Comparison of ENCODE assay signal across 9 mouse cellular contexts in the genomic region with DNA sequence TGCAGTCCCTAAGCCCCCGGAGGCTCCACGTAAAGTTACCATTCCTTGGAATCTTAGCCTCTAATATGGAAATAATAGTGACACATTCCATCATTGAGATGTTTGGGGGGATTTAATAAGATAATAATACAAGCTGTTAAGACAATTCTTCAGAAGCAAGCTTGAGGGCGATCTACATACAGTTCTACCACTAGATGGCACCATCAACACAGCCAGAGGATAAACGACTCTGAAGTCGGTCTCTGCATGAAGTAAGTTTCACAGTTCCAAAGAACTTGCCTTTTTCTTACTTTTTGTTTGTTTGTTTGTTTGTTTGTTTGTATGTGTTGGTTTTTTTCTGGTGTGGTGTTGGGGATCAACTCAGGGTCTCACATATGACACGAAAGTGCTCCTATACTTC. TPM values are rescaled to one million over a fixed set of nuclear protein-coding genes. Genes with fewer than 3 reads are reported as not detected.
DNase-seq lines count a peak whose midpoint lies in the region; ATAC-seq and TF ChIP-seq lines count a peak whose summit lies in the region.
"Had no signal": no experiment of that assay in that cellular context is flagged by ENCODE, and none has a peak within 500 bp of the region (broad histone marks: within the 10 kb centered on the region; RNA-seq: fewer than 3 reads in every experiment).

No protein-coding gene starts in this region.

- peak; percentile 34 for DNase-seq in heart, adult 11 months
- DNase-seq in neural tube, embryonic 11.5 days (ENCODE audit: low spot score): peak; percentile 53
- DNase-seq in neural tube, embryonic 10.5 days (ENCODE audit: extremely low spot score, low spot score): no peak
- DNase-seq in cerebellum, adult 9-10 months: peak; percentile 58
- peak; percentile 27 for DNase-seq in liver, postnatal 0 days
- DNase-seq in urinary bladder, postnatal 36 days (ENCODE audit: low spot score in 2 of 2): no peak

- H3K27ac ChIP-seq in heart, embryonic 12.5 days (ENCODE audit: poor library complexity, severe bottlenecking): no peak overlapping the region
- H3K27ac ChIP-seq in neural tube, embryonic 11.5 days (ENCODE audit: low read depth, low read length): no peak overlapping the region
- H3K27ac ChIP-seq in liver, postnatal 0 days (ENCODE audit: low read depth): no peak overlapping the region
- H3K27ac ChIP-seq in forebrain, embryonic 12.5 days: no peak overlapping the region
- H3K27ac ChIP-seq: liver, embryonic 15.5 days had no signal

- TF ChIP-seq CTCF in liver, postnatal 0 days (IDR thresholded peaks at IDR 0.05; ENCODE audit: low read depth): peak; percentile 90

- H3K4me1 ChIP-seq in heart, embryonic 12.5 days (replicated peaks): peaks cover 17% of the 10 kb centered on the region
- H3K4me1 ChIP-seq in neural tube, embryonic 11.5 days (ENCODE audit: control insufficient read depth, insufficient read depth, low read length): peaks cover 10% of the 10 kb centered on the region
- no peaks in the 10 kb centered on the region for H3K4me1 ChIP-seq in liver, postnatal 0 days (ENCODE audit: insufficient read depth)
- peaks cover 21% of the 10 kb centered on the region for H3K4me1 ChIP-seq in forebrain, embryonic 12.5 days
- H3K4me1 ChIP-seq: liver, embryonic 15.5 days had no signal

- WGBS in heart, embryonic 12.5 days: 6% methylated on average over 6 of the region's 6 CpGs
- WGBS in neural tube, embryonic 11.5 days: 12% methylated on average over 6 of the region's 6 CpGs
- 10% methylated on average over 6 of the region's 6 CpGs for WGBS in liver, postnatal 0 days (ENCODE audit: insufficient replicate concordance)
- 9% methylated on average over 6 of the region's 6 CpGs for WGBS in forebrain, embryonic 12.5 days

- TF ChIP-seq EP300 in liver, postnatal 0 days (IDR thresholded peaks at IDR 0.05; ENCODE audit: low read depth): no peak

- no peak overlapping the region for H3K9ac ChIP-seq in heart, embryonic 12.5 days
- no peak overlapping the region for H3K9ac ChIP-seq in neural tube, embryonic 11.5 days (ENCODE audit: low read length)
- no peak overlapping the region for H3K9ac ChIP-seq in liver, postnatal 0 days (replicated peaks)
- H3K9ac ChIP-seq in forebrain, embryonic 12.5 days: no peak overlapping the region
- H3K9ac ChIP-seq: liver, embryonic 15.5 days had no signal

- H3K36me3 ChIP-seq in heart, embryonic 12.5 days: no peaks in the 10 kb centered on the region
- no peaks in the 10 kb centered on the region for H3K36me3 ChIP-seq in neural tube, embryonic 11.5 days (ENCODE audit: control insufficient read depth, insufficient read depth, low read length)
- H3K36me3 ChIP-seq in liver, postnatal 0 days (replicated peaks; ENCODE audit: insufficient read depth, low read length): no peaks in the 10 kb centered on the region
- H3K36me3 ChIP-seq in forebrain, embryonic 12.5 days (replicated peaks): no peaks in the 10 kb centered on the region
- H3K36me3 ChIP-seq: liver, embryonic 15.5 days had no signal

- no peaks in the 10 kb centered on the region for H3K9me3 ChIP-seq in heart, embryonic 12.5 days (replicated peaks)
- no peaks in the 10 kb centered on the region for H3K9me3 ChIP-seq in neural tube, embryonic 11.5 days (ENCODE audit: control insufficient read depth, low read length)
- H3K9me3 ChIP-seq in liver, postnatal 0 days (ENCODE audit: low read length): no peaks in the 10 kb centered on the region
- H3K9me3 ChIP-seq in forebrain, embryonic 12.5 days: no peaks in the 10 kb centered on the region
- H3K9me3 ChIP-seq: liver, embryonic 15.5 days had no signal

- no peak overlapping the region for H3K4me2 ChIP-seq in heart, embryonic 12.5 days
- H3K4me2 ChIP-seq in neural tube, embryonic 11.5 days (ENCODE audit: low read depth): no peak overlapping the region
- H3K4me2 ChIP-seq in liver, postnatal 0 days (ENCODE audit: low read depth, low read length): no peak overlapping the region
- no peak overlapping the region for H3K4me2 ChIP-seq in forebrain, embryonic 12.5 days
- H3K4me2 ChIP-seq: liver, embryonic 15.5 days had no signal

- peaks cover 30% of the 10 kb centered on the region for H3K27me3 ChIP-seq in heart, embryonic 12.5 days (replicated peaks)
- no peaks in the 10 kb centered on the region for H3K27me3 ChIP-seq in neural tube, embryonic 11.5 days (ENCODE audit: control insufficient read depth, insufficient read depth, low read length)
- 0 out of 2 replicates have a peak, but pooled peaks cover 3% of the 10 kb centered on the region for H3K27me3 ChIP-seq in liver, postnatal 0 days (ENCODE audit: insufficient read depth, low read length)
- H3K27me3 ChIP-seq in forebrain, embryonic 12.5 days: no peaks in the 10 kb centered on the region; the same call in 1 of the 2 replicates

- no peak overlapping the region for H3K4me3 ChIP-seq in heart, embryonic 12.5 days
- no peak overlapping the region for H3K4me3 ChIP-seq in neural tube, embryonic 11.5 days (ENCODE audit: low read depth, low read length)
- no peak overlapping the region for H3K4me3 ChIP-seq in liver, postnatal 0 days (ENCODE audit: low read depth, low read length)
- H3K4me3 ChIP-seq in forebrain, embryonic 12.5 days (replicated peaks): no peak overlapping the region
- H3K4me3 ChIP-seq: liver, embryonic 15.5 days had no signal

- no peak for ATAC-seq in heart, embryonic 12.5 days (ENCODE audit: insufficient number of reproducible peaks, low FRiP score)
- ATAC-seq in neural tube, embryonic 11.5 days (ENCODE audit: insufficient read depth, low FRiP score, low TSS enrichment): no peak
- ATAC-seq in liver, postnatal 0 days: no peak
- ATAC-seq in forebrain, embryonic 12.5 days (ENCODE audit: low FRiP score): no peak; the same call in 1 of the 2 replicates

RNA-seq across cellular contexts. Expression of gene Gja8, which starts 10.4 kb away (rescaled TPM):
- not detected in 2 replicates for polyA plus RNA-seq in heart, embryonic 12.5 days (2016; fragmentation: Nextera tagmentation; extraction: Ambion mirVana)
- not detected in 2 replicates for polyA plus RNA-seq in neural tube, embryonic 11.5 days (2014; fragmentation: Nextera tagmentation; extraction: Ambion mirVana)
- not detected in 2 replicates for polyA plus RNA-seq in liver, postnatal 0 days (2015; fragmentation: Nextera tagmentation; extraction: Ambion mirVana)
- 0.03 TPM in 1 of 2 replicates, not detected in the other for polyA plus RNA-seq in forebrain, embryonic 12.5 days (2016; fragmentation: Nextera tagmentation; extraction: Ambion mirVana)
- polyA plus RNA-seq: liver, embryonic 15.5 days had no signal

RNA-seq across cellular contexts. Expression of gene Gpr89, which starts 31.1 kb away (rescaled TPM):
- 27.6 and 32.3 TPM in 2 replicates for polyA plus RNA-seq in heart, embryonic 12.5 days (2016; fragmentation: Nextera tagmentation; extraction: Ambion mirVana)
- polyA plus RNA-seq in neural tube, embryonic 11.5 days (2014; fragmentation: Nextera tagmentation; extraction: Ambion mirVana): 34.1 and 35.9 TPM in 2 replicates
- 20.0 and 21.1 TPM in 2 replicates for polyA plus RNA-seq in liver, postnatal 0 days (2015; fragmentation: Nextera tagmentation; extraction: Ambion mirVana)
- 38.2 and 42.8 TPM in 2 replicates for polyA plus RNA-seq in forebrain, embryonic 12.5 days (2016; fragmentation: Nextera tagmentation; extraction: Ambion mirVana)

RNA-seq across cellular contexts. Expression of gene Gja5, which starts 31.7 kb away (rescaled TPM):
- polyA plus RNA-seq in heart, embryonic 12.5 days (2016; fragmentation: Nextera tagmentation; extraction: Ambion mirVana): 150 and 151 TPM in 2 replicates
- polyA plus RNA-seq in neural tube, embryonic 11.5 days (2014; fragmentation: Nextera tagmentation; extraction: Ambion mirVana): 3.5 and 5.7 TPM in 2 replicates
- 1.4 TPM in 2 replicates for polyA plus RNA-seq in liver, postnatal 0 days (2015; fragmentation: Nextera tagmentation; extraction: Ambion mirVana)
- polyA plus RNA-seq in forebrain, embryonic 12.5 days (2016; fragmentation: Nextera tagmentation; extraction: Ambion mirVana): 2.9 and 3.8 TPM in 2 replicates

Comparison
In these comparisons a context has a peak if more than half of its experiments do, and no peak if none do; other contexts are left out.
1. DNase-seq: peak in heart, adult 11 months (single experiment), neural tube, embryonic 11.5 days (single experiment), cerebellum, adult 9-10 months (single experiment) and liver, postnatal 0 days (single experiment); none in neural tube, embryonic 10.5 days (single experiment) and urinary bladder, postnatal 36 days (0 of 2).
2. RNA of gene Gja5, which starts 31.7 kb away (polyA plus RNA-seq): 150 to 151 TPM in heart, embryonic 12.5 days; 3.5 to 5.7 TPM in neural tube, embryonic 11.5 days, 2.9 to 3.8 TPM in forebrain, embryonic 12.5 days and 1.4 TPM in liver, postnatal 0 days; every median in the first group is over 10 times any median in the second.